8 mouse cellular contexts compared by ENCODE assay signal in the genomic region with DNA sequence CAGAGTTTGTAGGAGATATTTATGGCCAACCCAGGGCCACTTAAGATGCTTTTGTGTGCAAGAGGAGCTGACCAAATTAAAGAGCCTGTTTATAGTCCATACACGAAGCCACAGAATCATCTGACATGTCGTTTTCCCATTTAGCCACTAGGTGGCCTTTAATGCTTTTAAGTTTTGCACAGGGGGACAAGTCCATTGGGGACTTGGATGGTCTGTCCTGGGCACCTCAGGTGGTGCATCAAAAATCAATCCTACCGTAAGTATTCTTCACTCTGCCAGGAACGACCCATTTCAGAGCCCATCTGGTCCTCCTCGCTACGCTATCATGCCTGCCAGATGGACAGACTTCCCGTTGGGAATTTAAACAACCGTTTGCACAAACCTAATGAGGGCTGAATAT. TPM values are rescaled to one million over a fixed set of nuclear protein-coding genes. Genes with fewer than 3 reads are reported as not detected.
DNase-seq lines count a peak whose midpoint lies in the region; ATAC-seq lines count a peak whose summit lies in the region.

No protein-coding gene starts in this region.

- no peak overlapping the region for H3K27ac ChIP-seq in limb, embryonic 13.5 days
- H3K27ac ChIP-seq in neural tube, embryonic 14.5 days (ENCODE audit: low read depth, low read length): no peak overlapping the region

- intact Hi-C loops in heart, postnatal 25 days (cut with DNase I): loop anchor here (1.0 to 5.0 kb wide), 3 partner anchors 51 to 163 kb away; no protein-coding TSS in a partner anchor
- intact Hi-C loops in heart, postnatal 14 days (cut with DNase I): loop anchor here (2.0 to 5.0 kb wide), 3 partner anchors 61 to 163 kb away; no protein-coding TSS in a partner anchor

- peak overlapping the region; percentile 21; the same call in 1 of the 2 replicates for H3K4me2 ChIP-seq in limb, embryonic 13.5 days (replicated peaks)
- no peak overlapping the region for H3K4me2 ChIP-seq in neural tube, embryonic 14.5 days (ENCODE audit: low read depth, low read length)

- no peak for ATAC-seq in limb, embryonic 13.5 days (ENCODE audit: low FRiP score, low read depth)
- ATAC-seq in neural tube, embryonic 14.5 days (ENCODE audit: low read depth): peak; percentile 71; the same call in 1 of the 2 replicates

- no peak overlapping the region for H3K9ac ChIP-seq in limb, embryonic 13.5 days
- no peak overlapping the region for H3K9ac ChIP-seq in neural tube, embryonic 14.5 days (replicated peaks; ENCODE audit: low read depth, low read length)

- peak; percentile 32 for DNase-seq in heart, adult 8-10 months (ENCODE audit: low spot score)
- no peak for DNase-seq in heart, postnatal 25 days (ENCODE audit: low spot score)
- DNase-seq in ES-CJ7 (ENCODE audit: low read depth, low spot score): peak; percentile 68
- peak; percentile 83 for DNase-seq in cerebellum, adult 9-11 months
- DNase-seq in heart, postnatal 14 days: peak; percentile 9 to 37
- no peak for DNase-seq in ovary, adult 18-20 months (ENCODE audit: low spot score)

- H3K36me3 ChIP-seq in limb, embryonic 13.5 days: no peaks in the 10 kb centered on the region
- no peaks in the 10 kb centered on the region for H3K36me3 ChIP-seq in neural tube, embryonic 14.5 days (ENCODE audit: control insufficient read depth, insufficient read depth, low read length)

- WGBS in limb, embryonic 13.5 days: 28% methylated on average over 8 of the region's 8 CpGs
- 13% methylated on average over 8 of the region's 8 CpGs for WGBS in neural tube, embryonic 14.5 days

- no peak overlapping the region for H3K4me3 ChIP-seq in limb, embryonic 13.5 days
- H3K4me3 ChIP-seq in neural tube, embryonic 14.5 days (ENCODE audit: low read depth, low read length): no peak overlapping the region

- H3K4me1 ChIP-seq in limb, embryonic 13.5 days: no peaks in the 10 kb centered on the region
- no peaks in the 10 kb centered on the region for H3K4me1 ChIP-seq in neural tube, embryonic 14.5 days (ENCODE audit: control insufficient read depth, insufficient read depth, low read length)

- H3K9me3 ChIP-seq in limb, embryonic 13.5 days: no peaks in the 10 kb centered on the region
- no peaks in the 10 kb centered on the region for H3K9me3 ChIP-seq in neural tube, embryonic 14.5 days (ENCODE audit: control insufficient read depth, low read length)

- H3K27me3 ChIP-seq in limb, embryonic 13.5 days: peaks cover 6% of the 10 kb centered on the region; the same call in 1 of the 2 replicates
- H3K27me3 ChIP-seq in neural tube, embryonic 14.5 days (ENCODE audit: control insufficient read depth, insufficient read depth, low read length): no peaks in the 10 kb centered on the region

RNA-seq across cellular contexts. Expression of gene Trp53bp2, which starts 32.8 kb away (rescaled TPM):
- 10 to 100 TPM in 2 of 4 experiments, 1 to 10 TPM in 2; 9.7 to 11.2 (median 10.5) TPM for total RNA-seq in heart, adult 8-10 months (2022)
- total RNA-seq in heart, postnatal 25 days (2021): 10 to 100 TPM; 10.4 to 11.0 TPM
- total RNA-seq in heart, postnatal 14 days (2021): 10 to 100 TPM; 12.6 to 15.5 TPM
- polyA plus RNA-seq in limb, embryonic 13.5 days (2015; fragmentation: Nextera tagmentation; extraction: Ambion mirVana): 25.0 and 25.1 TPM in 2 replicates
- 16.9 and 23.8 TPM in 2 replicates for polyA plus RNA-seq in neural tube, embryonic 14.5 days (2014; fragmentation: Nextera tagmentation; extraction: Ambion mirVana)

RNA-seq across cellular contexts. Expression of gene Fbxo28, which starts 34.8 kb away (rescaled TPM):
- total RNA-seq in heart, adult 8-10 months (2022): 10 to 100 TPM; 19.8 to 23.8 (median 21.8) TPM
- 10 to 100 TPM; 21.3 to 21.5 TPM for total RNA-seq in heart, postnatal 25 days (2021)
- 10 to 100 TPM; 23.6 to 25.0 TPM for total RNA-seq in heart, postnatal 14 days (2021)
- polyA plus RNA-seq in limb, embryonic 13.5 days (2015; fragmentation: Nextera tagmentation; extraction: Ambion mirVana): 19.6 TPM in 2 replicates
- polyA plus RNA-seq in neural tube, embryonic 14.5 days (2014; fragmentation: Nextera tagmentation; extraction: Ambion mirVana): 40.4 and 42.3 TPM in 2 replicates

Comparison
In these comparisons a context has a peak if more than half of its experiments do, and no peak if none do; other contexts are left out.
1. DNase-seq: peak in heart, adult 8-10 months (single experiment), ES-CJ7 (single experiment), cerebellum, adult 9-11 months (single experiment) and heart, postnatal 14 days (2 of 2); none in heart, postnatal 25 days (single experiment) and ovary, adult 18-20 months (single experiment).